Mouse (Mus musculus) left cerebral cortex, adult 18-20 months (tissue): Measurements from ENCODE around the gene Zfyve9. TPM values are rescaled to one million over a fixed set of nuclear protein-coding genes. Genes with fewer than 3 reads are reported as not detected.
A peak's percentile ranks its signal among the peaks of the same experiment; 100 is the strongest.

ENCODE experiments used
- DNase-seq, 2 experiments: peaks; one replicate each; pipeline ENCODE4 v3.0.0; 2021 to 2022; ENCODE audit warnings: low spot score in 2 of 2, mixed read lengths in 1 of 2
- long read RNA-seq, 2 experiments: library from polyadenylated mRNA; stranded (forward); transcript quantifications; one replicate each; pipeline ENCODE4 v2.0.0; 2021
- total RNA-seq, 2 experiments: library from RNA; stranded (reverse); gene quantifications; 2 replicates each; pipeline ENCODE4 v1.2.3; 2021

Zfyve9 gene
- total RNA-seq, result 10 to 100 TPM; 72.4 to 73.0 TPM
- long read RNA-seq, experiment 1, partial matches to known transcripts, result 3 of 10 reads
- long read RNA-seq, experiment 1, other reads (novel, unspliced or antisense), result 7 of 10 reads
- long read RNA-seq, experiment 2, partial matches to known transcripts, result 2 of 10 reads
- long read RNA-seq, experiment 2, other reads (novel, unspliced or antisense), result 8 of 10 reads

GRCm38 (mm10) chr4:108780057-108780863 lies at the start of gene Zfyve9:
TSS of gene Zfyve9 (minus strand) at chr4:108780798.
- peak; percentile 68 to 86 for DNase-seq

- DNase-seq, result no peak
These were observed 46.0 kb upstream of the Zfyve9 start for GRCm38 (mm10) chr4:108826643-108827042.

GRCm38 (mm10) chr4:108826096-108826495 lies 45.5 kb upstream of the Zfyve9 start:
- DNase-seq, result no peak

GRCm38 (mm10) chr4:108825677-108826076 lies 45.1 kb upstream of the Zfyve9 start:
- no peak for DNase-seq

- no peak for DNase-seq
These were observed 31.0 kb upstream of the Zfyve9 start for GRCm38 (mm10) chr4:108811550-108811949.

- no peak for DNase-seq
These were observed 30.5 kb upstream of the Zfyve9 start for GRCm38 (mm10) chr4:108811142-108811541.

GRCm38 (mm10) chr4:108803535-108803934 lies 22.9 kb upstream of the Zfyve9 start:
- DNase-seq, result no peak

GRCm38 (mm10) chr4:108798083-108798830 lies 17.7 kb upstream of the Zfyve9 start:
- peak; percentile 65 to 76 for DNase-seq

- DNase-seq, result no peak
These were observed 16.1 kb upstream of the Zfyve9 start for GRCm38 (mm10) chr4:108796701-108797100.

- DNase-seq, result no peak
These were observed 13.3 kb upstream of the Zfyve9 start for GRCm38 (mm10) chr4:108793941-108794340.

- no peak for DNase-seq
These were observed 9.9 kb upstream of the Zfyve9 start for GRCm38 (mm10) chr4:108790507-108790906.

- no peak for DNase-seq
These were observed 8.8 kb upstream of the Zfyve9 start for GRCm38 (mm10) chr4:108789258-108789936.

- peak; percentile 45 to 46 for DNase-seq
These were observed 2.0 kb upstream of the Zfyve9 start for GRCm38 (mm10) chr4:108782421-108783085.

GRCm38 (mm10) chr4:108781596-108781995 lies 998 bp upstream of the Zfyve9 start:
- peak in 1 of 2 experiments; percentile 7 for DNase-seq

- DNase-seq, result no peak
These were observed 237 bp upstream of the Zfyve9 start for GRCm38 (mm10) chr4:108780864-108781205.

GRCm38 (mm10) chr4:108779763-108780056 lies 888 bp downstream of the Zfyve9 start:
- DNase-seq, result no peak

- DNase-seq, result no peak
These were observed 12.1 kb downstream of the Zfyve9 start for GRCm38 (mm10) chr4:108768527-108768926.

- DNase-seq, result no peak
These were observed 21.0 kb downstream of the Zfyve9 start for GRCm38 (mm10) chr4:108759583-108759982.

- DNase-seq, result no peak
These were observed 34.3 kb downstream of the Zfyve9 start for GRCm38 (mm10) chr4:108746160-108746873.

GRCm38 (mm10) chr4:108731582-108731981 lies 49.0 kb downstream of the Zfyve9 start:
- DNase-seq, result no peak
